9 mouse cellular contexts compared by ENCODE assay signal in genomic region chr3:84334771-84335420, GRCm38 (mm10). TPM values are rescaled to one million over a fixed set of nuclear protein-coding genes. Genes with fewer than 3 reads are reported as not detected.
DNase-seq lines count a peak whose midpoint lies in the region; ATAC-seq and TF ChIP-seq lines count a peak whose summit lies in the region.
"Had no signal": no experiment of that assay in that cellular context is flagged by ENCODE, and none has a peak within 500 bp of the region (broad histone marks: within the 10 kb centered on the region; RNA-seq: fewer than 3 reads in every experiment).

No protein-coding gene starts in this region.

- ATAC-seq in heart, embryonic 13.5 days (ENCODE audit: extremely low read depth, insufficient number of reproducible peaks, low FRiP score, low TSS enrichment): no peak
- ATAC-seq in hindbrain, embryonic 12.5 days (ENCODE audit: low FRiP score): 0 out of 2 replicates have a peak, but pooled peaks have one; percentile 44
- ATAC-seq in megakaryocyte progenitor cell, adult 5-6 weeks (replicated peaks; ENCODE audit: poor library complexity): no peak

- no peak for DNase-seq in heart, postnatal 25 days (ENCODE audit: low spot score)
- DNase-seq in midbrain, embryonic 10.5 days (ENCODE audit: low spot score): peak; percentile 28
- no peak for DNase-seq in thymus, postnatal 25 days
- DNase-seq in adrenal gland, postnatal 25 days: no peak

- H3K4me2 ChIP-seq in heart, embryonic 13.5 days: peak overlapping the region; percentile 62
- H3K4me2 ChIP-seq in hindbrain, embryonic 12.5 days (replicated peaks): peak overlapping the region; percentile 47

- H3K4me1 ChIP-seq in heart, embryonic 13.5 days: peaks cover 18% of the 10 kb centered on the region
- H3K4me1 ChIP-seq in ES-Bruce4 (ENCODE audit: control insufficient read depth, insufficient read depth, low read length): no peaks in the 10 kb centered on the region
- peaks cover 25% of the 10 kb centered on the region for H3K4me1 ChIP-seq in hindbrain, embryonic 12.5 days
- peaks cover 34% of the 10 kb centered on the region for H3K4me1 ChIP-seq in midbrain, embryonic 10.5 days

- H3K9me3 ChIP-seq in heart, embryonic 13.5 days: no peaks in the 10 kb centered on the region
- H3K9me3 ChIP-seq in ES-Bruce4 (replicated peaks; ENCODE audit: control insufficient read depth, insufficient read depth, low read length, poor library complexity, severe bottlenecking): no peaks in the 10 kb centered on the region
- no peaks in the 10 kb centered on the region for H3K9me3 ChIP-seq in hindbrain, embryonic 12.5 days (replicated peaks)
- H3K9me3 ChIP-seq in midbrain, embryonic 10.5 days (replicated peaks): no peaks in the 10 kb centered on the region

- TF ChIP-seq EP300 in ES-Bruce4 (IDR thresholded peaks at IDR 0.05; ENCODE audit: insufficient read depth, low read depth, low read length): no peak

- no peak overlapping the region for H3K27ac ChIP-seq in heart, embryonic 13.5 days (replicated peaks)
- no peak overlapping the region for H3K27ac ChIP-seq in ES-Bruce4 (ENCODE audit: insufficient read depth, low read length)
- no peak overlapping the region for H3K27ac ChIP-seq in hindbrain, embryonic 12.5 days
- H3K27ac ChIP-seq in midbrain, embryonic 10.5 days (replicated peaks): no peak overlapping the region

- H3K27me3 ChIP-seq in heart, embryonic 13.5 days (replicated peaks): peaks cover 50% of the 10 kb centered on the region
- no peaks in the 10 kb centered on the region for H3K27me3 ChIP-seq in ES-Bruce4 (ENCODE audit: control insufficient read depth, insufficient read depth, low read length, poor library complexity, severe bottlenecking)
- H3K27me3 ChIP-seq in hindbrain, embryonic 12.5 days: peaks cover 12% of the 10 kb centered on the region; the same call in 1 of the 2 replicates
- H3K27me3 ChIP-seq in midbrain, embryonic 10.5 days (ENCODE audit: low read depth, poor library complexity, severe bottlenecking): peaks cover 50% of the 10 kb centered on the region

- H3K9ac ChIP-seq in heart, embryonic 13.5 days: peak overlapping the region; percentile 44
- H3K9ac ChIP-seq in ES-Bruce4 (ENCODE audit: low read depth, poor library complexity, severe bottlenecking): no peak overlapping the region
- no peak overlapping the region for H3K9ac ChIP-seq in hindbrain, embryonic 12.5 days

- no peaks in the 10 kb centered on the region for H3K36me3 ChIP-seq in heart, embryonic 13.5 days
- H3K36me3 ChIP-seq in ES-Bruce4 (ENCODE audit: control insufficient read depth, insufficient read depth, low read length, poor library complexity, severe bottlenecking): no peaks in the 10 kb centered on the region
- H3K36me3 ChIP-seq in hindbrain, embryonic 12.5 days: no peaks in the 10 kb centered on the region
- H3K36me3 ChIP-seq in midbrain, embryonic 10.5 days: no peaks in the 10 kb centered on the region

- intact Hi-C loops in heart, postnatal 25 days (cut with DNase I): no loop called here

- no peak for TF ChIP-seq CTCF in ES-Bruce4 (IDR thresholded peaks at IDR 0.05; ENCODE audit: low read depth, low read length)

- TF ChIP-seq POLR2A in ES-Bruce4 (IDR thresholded peaks at IDR 0.05; ENCODE audit: insufficient read depth, low read length): no peak

- H3K4me3 ChIP-seq in heart, embryonic 13.5 days: peak overlapping the region; percentile 34
- H3K4me3 ChIP-seq in ES-Bruce4 (ENCODE audit: low read depth, low read length): 0 out of 2 replicates have a peak overlapping the region, but pooled peaks have one; percentile 3
- peak overlapping the region; percentile 18 for H3K4me3 ChIP-seq in hindbrain, embryonic 12.5 days
- peak overlapping the region; percentile 38 for H3K4me3 ChIP-seq in midbrain, embryonic 10.5 days
- H3K4me3 ChIP-seq: myocyte had no signal

- WGBS in heart, embryonic 13.5 days: 15% methylated on average over 20 of the region's 20 CpGs
- 6% methylated on average over 20 of the region's 20 CpGs for WGBS in hindbrain, embryonic 12.5 days
- WGBS in midbrain, embryonic 10.5 days: 12% methylated on average over 20 of the region's 20 CpGs

RNA-seq across cellular contexts. Expression of gene Trim2, which starts 28.2 kb away (rescaled TPM):
- polyA plus RNA-seq in heart, embryonic 13.5 days (2015; fragmentation: Nextera tagmentation; extraction: Ambion mirVana): 7.2 and 7.6 TPM in 2 replicates
- total RNA-seq in heart, postnatal 25 days (2021): 1 to 10 TPM; 6.4 to 7.5 TPM
- polyA plus RNA-seq in ES-Bruce4 (2011; ENCODE audit: insufficient read depth, insufficient read length, low read depth, missing spikeins): 11.4 and 12.8 TPM in 2 replicates
- 121 and 125 TPM in 2 replicates for polyA plus RNA-seq in hindbrain, embryonic 12.5 days (2016; fragmentation: Nextera tagmentation; extraction: Ambion mirVana)
- polyA plus RNA-seq in midbrain, embryonic 10.5 days (2016; fragmentation: Nextera tagmentation; extraction: Ambion mirVana): 81.7 and 116 TPM in 2 replicates
- total RNA-seq in megakaryocyte progenitor cell, adult 5-6 weeks (2015): 0.39 and 1.5 TPM in 2 replicates
- 0.46 and 1.1 TPM in 2 replicates for total RNA-seq in megakaryocyte progenitor cell, adult 5-6 weeks (2017)
- 71.7 and 83.1 TPM in 2 replicates for total RNA-seq in adrenal gland, postnatal 25 days (2021)
